Mouse (Mus musculus): ENCODE measurements around the gene Tmem233.

Tmem233 gene

DNA sequence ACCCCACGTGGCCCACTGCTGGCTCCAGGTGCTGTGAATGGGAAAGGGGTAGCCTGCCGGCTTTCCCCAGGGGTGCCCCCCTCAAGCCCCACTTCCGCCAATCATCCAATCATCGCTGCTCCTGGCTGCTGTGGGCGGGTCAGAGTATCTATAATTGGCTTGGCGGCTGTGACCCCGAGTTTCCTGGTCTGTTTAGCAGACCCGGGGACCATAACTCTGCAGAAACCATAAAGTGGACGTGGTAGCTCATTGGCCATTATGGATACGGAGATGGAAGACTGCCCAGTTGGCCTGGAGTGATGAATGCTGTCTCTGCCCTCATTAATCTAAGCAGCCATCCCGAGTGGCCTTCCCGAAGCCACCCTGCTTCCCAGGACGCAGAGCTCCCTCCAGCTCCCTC lies 79.2 kb downstream of the Tmem233 start:
- DNase-seq (ENCODE audit: low spot score) = no peak

DNA sequence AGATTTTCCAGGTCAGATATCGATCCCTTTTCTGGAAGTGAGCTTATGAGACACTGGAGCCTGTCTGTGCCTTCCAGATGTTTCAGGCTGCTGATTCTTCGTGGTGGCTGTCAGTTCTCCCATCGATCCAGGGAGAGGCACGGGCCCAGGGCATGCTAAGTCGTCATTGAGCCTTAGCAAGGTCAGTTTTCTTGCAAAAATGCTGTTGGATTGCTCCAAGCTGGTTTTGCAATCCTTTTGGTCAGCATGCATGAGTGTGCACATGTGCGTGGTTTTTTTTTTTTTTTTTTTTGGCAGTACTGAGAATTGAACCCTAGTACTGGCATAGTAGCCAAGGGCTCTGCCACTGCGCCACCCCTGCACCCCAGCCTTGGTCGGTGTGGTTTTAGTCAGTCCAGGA lies 79.9 kb downstream of the Tmem233 start:
- DNase-seq (ENCODE audit: low spot score) = no peak

DNA sequence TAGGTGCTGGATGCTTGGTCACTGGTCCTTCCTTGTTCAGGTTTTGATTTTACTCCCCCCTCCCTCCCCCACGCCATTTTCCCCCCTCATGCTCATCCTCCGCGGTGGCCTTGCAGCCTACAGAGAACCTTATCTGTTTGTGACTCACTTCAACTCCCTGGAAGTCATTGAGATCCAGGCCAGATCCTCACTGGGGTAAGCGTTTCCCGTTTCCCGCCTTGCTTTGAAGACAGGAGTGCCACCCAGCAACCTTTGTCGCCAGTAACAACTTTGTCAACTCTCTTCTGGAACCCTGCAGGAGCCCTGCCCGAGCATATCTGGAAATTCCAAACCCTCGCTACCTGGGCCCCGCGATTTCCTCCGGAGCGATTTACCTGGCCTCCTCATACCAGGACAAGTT lies 85.7 kb downstream of the Tmem233 start:
- no peak for DNase-seq (ENCODE audit: low spot score)

DNA sequence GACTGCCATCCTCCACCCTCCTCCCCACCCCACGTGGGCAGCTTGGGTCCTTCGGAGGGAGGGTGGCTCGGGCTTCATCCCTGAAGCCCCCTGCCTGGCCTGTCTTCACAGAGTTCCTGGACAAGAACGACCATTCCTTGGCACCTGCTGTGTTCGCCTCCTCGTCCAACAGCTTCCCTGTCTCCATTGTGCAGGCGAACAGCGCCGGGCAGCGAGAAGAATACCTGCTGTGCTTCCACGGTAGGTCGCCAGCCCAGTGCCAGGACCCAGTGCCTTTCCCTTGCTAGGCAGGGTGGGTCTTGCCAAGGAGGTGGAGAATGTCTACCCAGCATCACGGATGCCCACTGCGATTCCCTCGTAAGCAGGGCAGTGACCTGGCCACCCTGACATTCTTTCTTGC lies 88.9 kb downstream of the Tmem233 start:
- no peak for DNase-seq (ENCODE audit: low spot score)

DNA sequence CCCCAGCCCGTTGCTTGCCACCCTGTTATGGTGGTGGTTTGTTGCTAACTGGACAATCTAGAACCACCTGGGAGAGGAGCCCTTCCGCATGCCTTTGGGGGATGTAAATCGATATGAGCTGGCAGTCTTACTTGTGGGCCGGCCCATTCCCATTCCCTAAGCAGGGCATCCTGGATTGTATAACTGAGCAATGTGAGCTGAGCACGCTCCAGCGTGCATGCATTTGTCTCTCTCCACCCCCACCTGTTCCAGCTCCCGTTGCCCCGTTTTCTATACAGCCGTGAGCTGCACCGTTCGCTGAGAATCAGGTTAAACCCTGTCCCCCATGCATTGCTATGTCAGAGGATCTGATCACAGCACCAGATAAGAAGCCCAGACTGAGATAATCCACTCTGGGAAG lies 91.3 kb downstream of the Tmem233 start:
- no peak for DNase-seq (ENCODE audit: low spot score)
